Mouse (Mus musculus) gastrocnemius, postnatal 10 days (tissue): Measurements from ENCODE around the gene Cd247. TPM values are rescaled to one million over a fixed set of nuclear protein-coding genes. Genes with fewer than 3 reads are reported as not detected.

Experiments
- DNase-seq: peaks from one replicate; pipeline ENCODE4 v3.0.0; 2021; ENCODE audit warnings: mixed read lengths
- total RNA-seq, 2 experiments: library from RNA; stranded (reverse); gene quantifications; 2 replicates each; pipeline ENCODE4 v1.2.3; 2021

Cd247 gene
- total RNA-seq, 2 experiments from 2014 or later = 1.6 to 1.9 TPM

DNA sequence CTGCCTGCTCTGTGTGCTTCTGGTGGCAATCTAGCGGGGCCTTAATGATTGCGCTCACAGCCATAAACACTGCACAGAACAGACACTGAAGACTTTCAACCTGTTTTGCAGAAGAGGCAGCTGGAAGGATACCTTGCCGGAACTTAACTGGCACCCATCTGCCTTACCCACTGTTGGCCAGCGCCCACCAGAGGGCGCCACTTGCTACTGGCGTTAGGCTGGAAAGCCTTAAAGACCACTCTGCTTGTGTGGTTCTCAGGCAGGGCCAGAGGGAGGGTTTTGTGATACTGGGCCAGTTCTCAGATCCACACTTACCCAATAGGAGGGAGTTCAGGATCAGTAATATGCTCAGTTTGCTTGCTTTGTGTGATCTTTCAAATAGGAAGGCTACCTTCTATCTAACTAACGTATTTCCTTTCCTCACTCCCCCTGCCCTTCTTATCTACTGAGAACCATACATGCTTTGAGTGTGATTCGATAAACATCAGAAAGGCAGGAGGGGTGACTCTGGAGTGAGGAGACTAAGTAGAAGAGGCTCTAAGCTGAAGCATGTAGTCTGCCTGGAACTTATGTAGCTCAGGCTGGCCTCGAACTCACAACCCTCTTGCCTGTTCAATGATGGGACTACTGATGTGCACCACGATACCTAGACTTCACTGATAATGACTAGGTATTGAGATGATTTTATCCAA is 65.4 kb downstream of the Cd247 start:
- DNase-seq = peak; percentile 83

DNA sequence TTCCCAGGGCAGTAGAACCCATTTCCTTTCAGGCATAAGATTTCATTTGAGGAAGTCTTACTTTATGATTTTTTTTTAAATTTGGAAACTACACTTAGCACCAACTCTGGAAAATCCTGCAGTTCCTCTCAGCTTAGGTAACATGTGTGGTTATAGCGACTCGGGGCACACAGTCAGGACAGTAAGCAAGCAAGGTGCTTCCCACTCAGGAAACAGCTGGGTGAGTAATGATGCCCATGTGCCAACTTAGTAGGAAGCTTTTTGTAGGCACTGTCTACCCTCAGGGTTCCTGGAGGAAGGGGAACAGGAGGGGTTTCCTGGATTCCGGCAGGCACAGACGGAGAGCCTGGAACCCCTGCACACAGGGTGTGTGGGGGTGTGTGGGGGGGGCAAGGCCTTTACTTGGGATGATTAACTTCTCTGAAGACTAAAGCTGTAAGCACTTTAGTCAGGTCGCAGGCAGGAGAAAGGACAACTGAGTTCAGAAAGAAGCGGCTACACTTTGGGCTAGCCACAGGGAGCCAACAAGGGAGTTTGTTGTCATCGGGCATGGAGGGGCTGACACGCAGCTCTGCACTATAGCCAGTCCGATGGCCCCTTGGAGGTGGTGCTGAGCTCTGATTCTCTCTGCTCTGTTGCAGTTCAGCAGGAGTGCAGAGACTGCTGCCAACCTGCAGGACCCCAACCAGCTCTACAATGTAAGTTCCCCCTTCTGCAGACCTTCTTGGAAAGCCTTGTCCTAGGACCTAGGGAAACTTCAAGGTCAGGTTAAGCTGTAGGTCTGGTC is 67.5 kb downstream of the Cd247 start:
- no peak for DNase-seq

DNA sequence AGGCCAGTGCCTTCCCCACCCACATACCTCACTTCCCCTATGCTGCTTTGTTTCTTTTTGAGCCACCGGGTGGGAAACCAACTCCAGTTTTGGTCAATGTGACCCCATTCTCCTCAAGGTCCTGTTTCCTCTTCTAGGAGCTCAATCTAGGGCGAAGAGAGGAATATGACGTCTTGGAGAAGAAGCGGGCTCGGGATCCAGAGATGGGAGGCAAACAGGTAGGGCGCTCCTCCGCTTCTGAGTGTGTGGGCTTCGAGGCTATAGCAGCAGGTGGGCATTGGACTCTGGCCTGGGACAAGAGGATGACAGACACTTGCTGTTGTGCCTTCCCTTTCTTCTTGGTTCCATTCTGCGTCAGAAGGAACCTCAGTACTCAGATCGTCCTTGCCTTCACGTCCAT is 68.8 kb downstream of the Cd247 start:
- DNase-seq = no peak

DNA sequence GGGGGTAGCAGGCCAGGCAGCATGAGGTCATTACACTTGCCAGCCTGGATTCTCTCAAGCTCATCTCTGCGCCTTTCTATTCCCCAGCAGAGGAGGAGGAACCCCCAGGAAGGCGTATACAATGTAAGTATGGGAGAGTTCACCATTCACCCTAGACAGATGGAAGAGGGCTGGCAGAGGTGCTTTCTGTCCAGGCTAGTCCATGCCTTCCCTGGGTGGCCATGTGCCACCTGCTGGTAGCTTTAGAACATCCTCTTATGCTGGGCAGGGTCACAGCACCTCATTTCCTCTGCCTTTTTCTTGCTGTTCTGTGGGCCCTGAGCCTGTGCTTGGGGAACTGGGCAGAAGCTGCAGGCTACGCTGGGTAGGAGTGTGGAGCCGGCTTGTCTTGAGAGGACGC is 69.9 kb downstream of the Cd247 start:
- no peak for DNase-seq

DNA sequence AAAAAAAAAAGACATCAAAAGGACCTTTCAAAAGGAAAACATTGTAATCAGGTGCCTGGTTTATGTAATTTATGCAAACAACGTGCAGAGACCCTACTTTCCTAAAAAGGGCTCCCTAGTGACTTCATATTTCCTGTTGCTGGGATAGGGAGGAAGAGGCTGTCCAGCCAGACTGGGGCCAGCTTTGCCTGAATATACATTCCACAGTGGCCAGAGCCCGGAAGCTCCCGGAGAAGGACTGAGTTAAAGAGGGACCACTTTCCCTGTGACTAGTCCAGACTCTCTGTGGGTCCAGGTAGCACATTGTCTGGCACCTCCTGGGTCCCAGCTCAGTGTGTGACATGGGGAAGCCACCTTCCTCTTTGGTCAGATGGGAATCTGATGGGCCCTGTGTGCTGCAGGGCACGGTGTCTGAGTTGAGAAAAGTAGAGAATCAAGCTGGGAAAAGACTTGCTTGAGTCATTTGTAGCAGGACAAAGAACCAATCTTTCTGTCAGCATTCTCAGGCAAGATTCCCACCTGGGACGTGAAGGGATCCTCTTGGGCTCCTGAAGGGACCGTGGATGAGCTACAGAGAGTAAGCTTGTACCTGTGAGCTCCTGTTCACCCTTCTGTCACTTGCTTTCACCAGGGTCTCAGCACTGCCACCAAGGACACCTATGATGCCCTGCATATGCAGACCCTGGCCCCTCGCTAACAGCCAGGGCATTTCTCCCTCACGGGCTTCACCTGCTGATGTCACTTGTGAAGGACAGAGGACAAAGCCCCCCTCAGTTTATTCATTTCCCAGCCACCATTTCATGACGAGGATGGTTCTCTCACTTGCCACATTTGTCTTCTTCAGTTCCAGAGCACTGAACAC is 72.1 kb downstream of the Cd247 start:
- DNase-seq = no peak

DNA sequence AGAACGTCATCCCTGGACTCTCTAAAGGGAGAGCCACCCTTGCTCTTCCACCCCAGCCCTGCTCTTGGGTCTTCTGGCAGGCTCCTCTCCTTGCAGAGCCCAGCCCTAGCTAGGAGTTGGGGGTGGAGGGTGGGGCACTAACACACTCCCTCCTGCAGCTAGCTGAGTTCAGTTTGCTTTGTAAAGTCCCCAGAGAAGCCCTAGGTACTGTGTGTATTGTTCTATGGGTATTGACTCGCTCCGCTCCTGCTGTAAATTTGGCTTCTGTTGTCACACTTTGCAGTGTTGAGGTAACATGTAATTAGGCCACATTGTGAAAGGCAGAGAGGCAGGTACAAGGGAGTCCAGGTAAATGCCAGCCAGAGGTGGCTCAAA is 72.7 kb downstream of the Cd247 start:
- no peak for DNase-seq

DNA sequence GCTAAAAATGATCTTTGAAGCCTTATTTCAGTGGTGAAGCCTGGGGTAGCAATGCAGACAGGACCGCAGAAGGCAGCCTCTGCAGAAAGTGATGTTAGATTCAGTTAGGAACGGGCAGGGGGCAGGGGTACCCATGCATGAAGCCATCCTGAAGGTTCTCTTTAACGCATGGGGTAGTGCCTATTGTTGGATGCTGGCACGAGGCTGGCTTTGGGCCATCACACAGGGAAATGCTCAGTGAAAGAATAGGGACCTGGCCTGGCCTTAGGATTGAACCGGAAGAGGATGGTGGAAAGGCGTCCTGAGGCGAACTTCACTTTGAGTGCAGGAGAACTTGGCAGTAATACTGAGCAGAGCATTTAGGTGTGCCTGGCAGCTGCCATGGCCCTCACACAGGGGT is 73.6 kb downstream of the Cd247 start:
- DNase-seq = no peak

DNA sequence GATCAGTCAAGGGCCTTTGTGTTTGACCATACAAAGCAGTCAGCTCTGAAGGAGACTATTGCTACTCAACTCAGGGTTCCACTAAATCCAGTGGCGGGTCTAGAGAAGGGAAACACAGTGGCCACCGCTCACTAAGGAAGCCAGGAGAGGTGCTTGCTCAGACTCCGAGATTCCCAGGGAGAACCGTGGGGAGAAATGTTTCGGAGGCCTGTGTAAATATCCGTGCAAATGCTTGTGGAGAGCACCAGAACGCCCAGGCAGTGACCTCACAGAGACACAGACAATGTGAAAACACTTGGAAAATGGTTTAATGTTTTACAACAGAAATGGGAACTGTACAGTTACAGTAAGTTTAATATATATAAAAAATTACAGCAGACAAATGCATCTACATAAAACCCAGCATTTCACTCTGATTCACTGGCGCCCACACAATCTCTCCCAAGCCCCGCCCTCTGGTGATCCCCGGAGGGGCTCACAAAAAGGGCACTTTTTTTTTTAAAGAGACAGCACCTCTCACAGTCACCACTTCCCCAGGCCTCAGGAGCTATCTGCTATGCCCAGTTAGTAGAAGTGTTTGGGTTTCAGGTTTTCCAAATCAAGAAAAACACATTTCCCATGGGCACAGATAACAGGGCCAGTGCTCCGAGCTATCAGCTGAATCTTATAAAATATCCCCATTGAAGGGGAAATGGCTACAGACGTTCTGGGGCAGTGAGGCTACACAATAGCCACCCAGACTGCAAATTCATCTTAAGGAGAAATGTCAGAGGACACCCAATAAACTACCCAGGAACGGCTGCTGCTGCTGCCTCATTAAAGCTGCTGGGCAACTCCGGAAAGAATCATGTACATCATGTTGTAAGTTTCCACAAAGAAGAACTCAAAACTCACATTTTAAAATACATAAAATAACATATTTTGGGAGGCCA is 76.6 kb downstream of the Cd247 start:
- no peak for DNase-seq

DNA sequence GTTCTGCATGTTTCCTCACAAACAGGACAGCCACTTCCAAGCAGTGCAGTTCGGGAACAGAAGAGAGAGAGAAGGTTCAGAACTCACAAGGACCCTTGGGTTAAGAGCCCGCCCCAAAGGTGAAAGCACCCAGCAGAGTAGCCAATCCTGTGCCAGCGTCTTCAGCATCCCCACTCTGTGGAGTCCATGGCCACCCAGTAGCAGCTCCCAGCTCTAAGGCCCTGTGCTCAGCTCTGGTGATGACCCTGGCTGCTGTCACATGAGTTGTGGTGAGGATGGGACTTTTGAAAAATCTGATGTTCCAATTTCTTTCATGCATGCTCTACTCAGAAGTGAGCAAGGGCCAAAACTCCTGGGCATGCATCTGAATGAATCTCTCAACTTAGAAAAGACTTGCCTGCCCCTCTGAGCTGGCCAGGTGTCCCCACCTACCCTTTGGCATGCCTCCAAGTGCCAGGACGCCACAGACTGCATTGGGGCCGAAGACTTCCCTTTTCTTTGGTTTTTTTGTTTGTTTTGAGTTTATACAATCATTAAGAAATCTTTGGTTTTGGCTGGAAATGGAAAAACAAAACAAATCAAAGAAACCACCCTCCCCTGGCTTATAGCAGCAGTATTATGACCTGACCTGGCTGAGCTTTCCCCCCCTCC is 78.3 kb downstream of the Cd247 start:
- DNase-seq = no peak

DNA sequence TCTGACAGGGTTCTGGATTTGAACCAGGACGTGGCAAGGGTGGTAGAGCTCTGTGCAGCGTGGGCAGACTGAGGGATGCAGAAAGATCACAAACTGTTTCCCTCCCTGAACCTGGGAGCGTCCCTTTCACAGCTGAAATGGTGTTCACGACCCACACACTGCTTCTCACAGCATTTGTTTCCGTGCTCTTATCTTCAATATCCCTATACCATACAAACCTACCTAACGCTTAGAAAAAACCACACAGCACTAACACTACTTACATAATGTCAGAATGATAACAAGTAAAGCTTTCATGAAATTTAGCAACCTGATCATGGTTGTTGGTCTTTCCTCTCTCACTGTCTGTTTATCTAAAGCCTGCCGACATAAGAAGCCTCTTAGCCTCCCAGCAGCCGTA is 80.2 kb downstream of the Cd247 start:
- DNase-seq = no peak

DNA sequence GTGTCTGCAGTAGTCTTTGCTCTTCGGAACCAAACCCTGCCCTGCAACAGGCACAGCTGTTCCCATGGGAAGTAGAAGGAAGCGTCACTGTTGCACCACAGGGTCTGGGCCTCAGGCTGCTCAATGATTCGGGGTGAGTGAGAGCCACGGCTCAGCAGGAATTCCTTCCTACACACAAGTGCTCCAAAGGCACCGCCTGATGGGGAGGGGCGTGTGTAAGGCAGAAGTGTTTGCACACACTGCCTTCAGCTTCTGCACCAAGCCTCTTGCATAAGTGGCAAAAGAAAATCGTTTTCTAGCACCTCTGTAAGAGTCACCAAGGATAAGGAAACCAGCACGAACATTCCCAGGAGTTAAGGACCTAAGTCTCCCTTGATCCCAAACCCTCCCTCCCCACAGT is 86.2 kb downstream of the Cd247 start:
- DNase-seq = no peak

DNA sequence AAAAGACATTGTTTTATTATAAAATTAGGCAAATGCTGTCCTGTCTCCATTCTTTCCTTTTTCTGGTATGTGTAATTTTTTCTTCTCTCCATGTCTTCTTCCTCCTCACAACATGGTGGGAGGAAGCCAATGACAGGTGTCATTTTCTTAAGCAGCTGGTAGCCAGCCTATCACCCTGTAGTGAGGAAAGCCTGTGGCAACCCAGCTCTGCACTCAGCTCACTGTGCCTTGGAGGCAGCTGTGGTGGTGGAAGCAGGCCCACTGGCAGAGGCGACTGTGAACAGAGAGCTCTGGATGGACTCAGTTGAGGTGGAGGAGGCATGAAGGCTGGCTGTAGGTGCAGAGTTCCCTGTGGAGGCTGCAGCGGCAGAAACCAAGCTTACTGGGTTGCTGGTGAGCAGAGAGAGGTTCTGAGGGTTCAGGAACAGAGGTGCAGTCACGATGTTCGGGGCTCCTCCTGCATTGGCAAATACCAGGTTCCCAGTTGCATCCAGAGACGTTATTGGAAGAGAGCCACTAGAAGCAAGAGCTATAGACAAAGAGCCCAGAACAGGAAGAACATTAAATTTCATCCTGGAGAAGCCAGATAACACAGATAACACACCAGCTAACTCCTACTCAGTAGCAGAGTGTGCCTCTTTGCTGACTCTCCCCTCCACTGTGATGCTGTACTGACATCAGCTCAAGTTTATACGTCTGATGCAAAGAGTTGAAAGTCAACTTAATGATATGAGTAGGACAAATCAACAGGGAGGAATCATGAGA is 87.2 kb downstream of the Cd247 start:
- DNase-seq = no peak

DNA sequence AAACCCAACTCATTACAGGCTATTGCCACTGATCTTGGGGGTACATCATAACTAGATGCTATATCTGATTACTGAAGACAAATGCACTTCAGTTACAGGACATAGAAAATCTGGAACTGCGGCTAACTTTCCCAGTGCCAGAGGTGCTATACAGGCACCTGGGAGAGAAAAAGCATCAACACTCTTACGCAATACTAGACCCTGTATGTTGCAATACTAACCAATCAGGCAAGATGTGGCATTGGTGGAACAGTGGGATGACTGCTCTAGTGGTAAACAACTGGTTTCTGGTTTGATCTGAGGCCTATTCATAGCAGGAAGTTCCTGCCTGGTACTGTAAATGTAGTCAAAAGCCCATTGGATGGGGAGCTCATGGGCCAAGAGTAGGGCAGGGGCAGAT is 90.3 kb downstream of the Cd247 start:
- DNase-seq = no peak

DNA sequence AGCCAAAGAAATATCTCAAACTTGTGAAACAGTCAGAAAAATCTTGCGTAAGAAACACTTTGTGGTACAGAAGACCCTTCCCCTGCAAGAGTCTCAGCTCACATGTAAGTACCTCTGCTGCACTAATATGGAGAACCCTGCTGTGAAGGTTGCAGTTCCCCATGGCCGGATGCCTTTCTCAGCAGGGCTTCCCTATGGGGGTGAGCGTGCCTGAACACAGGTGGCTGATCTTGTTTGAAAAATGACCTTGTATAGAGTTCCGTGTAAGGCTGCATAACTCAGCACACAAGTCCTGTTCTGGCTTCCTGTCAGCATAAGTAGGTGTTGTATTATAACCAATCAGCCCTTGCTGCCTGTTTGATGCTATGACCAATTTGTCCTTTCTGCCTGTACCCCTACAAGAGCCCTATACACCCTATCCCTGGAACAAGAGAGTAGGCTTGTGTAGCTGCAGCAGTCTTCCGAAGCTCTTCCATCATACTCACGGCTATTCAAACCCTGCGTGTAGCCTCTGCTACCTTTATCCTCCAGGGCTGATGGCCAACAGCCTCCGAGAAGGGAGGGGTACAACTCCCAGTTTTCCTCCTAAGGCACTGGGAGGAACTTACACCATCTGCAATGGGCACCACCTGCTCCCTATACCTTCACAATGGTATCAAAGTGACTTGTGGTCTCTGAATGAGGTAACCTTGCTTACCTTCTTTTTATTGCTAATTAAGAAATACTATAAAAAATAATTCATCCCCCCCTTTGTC is 93.8 kb downstream of the Cd247 start:
- no peak for DNase-seq

DNA sequence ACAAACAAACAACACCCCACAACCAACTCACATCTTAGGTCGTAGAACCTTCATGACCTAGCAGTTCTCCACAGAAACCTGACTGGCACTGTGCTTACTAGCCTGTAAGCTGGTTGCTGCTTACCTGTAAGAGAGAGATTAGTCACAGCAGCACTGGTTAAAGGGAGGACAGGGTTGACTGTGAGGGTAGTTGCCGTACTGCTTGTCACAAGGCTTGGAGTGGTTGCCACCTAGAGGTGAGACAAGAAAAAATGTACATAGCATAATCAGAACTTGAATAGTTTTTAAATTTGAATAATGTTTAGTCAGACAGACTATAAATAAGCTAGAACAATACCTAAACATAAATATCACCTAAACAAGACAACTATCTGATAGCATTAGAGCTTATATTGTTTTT is 103.2 kb downstream of the Cd247 start:
- DNase-seq = no peak

DNA sequence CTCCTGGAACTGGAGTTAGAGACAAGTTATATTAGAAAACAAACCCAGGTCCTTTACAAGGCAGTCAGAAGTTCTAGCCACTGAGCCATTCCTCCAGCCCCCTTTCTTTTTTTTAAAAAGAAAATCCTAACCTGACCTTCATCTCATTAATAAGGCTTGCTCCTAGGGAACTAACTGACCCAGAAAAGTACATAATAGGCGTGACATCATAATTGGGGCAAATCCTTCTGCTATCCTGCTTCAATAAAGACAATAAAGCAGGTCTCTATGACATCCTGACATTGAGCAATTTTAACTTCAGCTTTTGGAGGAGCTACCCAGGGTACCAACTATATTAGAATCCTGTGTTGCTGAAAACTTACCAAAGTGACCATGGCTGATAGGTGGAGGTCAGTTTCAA is 115.1 kb downstream of the Cd247 start:
- no peak for DNase-seq

DNA sequence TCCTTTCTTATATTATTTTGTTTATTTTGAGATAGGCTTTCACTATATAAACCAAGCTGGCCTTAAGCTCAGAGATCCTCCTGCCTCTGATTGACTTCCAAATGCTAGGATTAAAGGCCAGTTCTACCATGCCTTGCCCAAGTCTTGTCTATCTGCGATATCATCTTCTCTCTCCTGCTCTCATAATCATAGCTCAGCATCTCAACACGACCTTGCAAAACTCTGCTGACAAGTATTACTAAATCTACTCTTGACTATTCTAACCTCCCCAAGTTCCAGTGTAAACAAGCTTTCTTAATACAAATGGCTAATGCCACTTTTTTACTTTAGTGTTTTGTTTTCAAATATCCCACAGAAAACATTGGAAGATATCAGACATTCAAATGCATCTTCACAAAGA is 119.7 kb downstream of the Cd247 start:
- no peak for DNase-seq

DNA sequence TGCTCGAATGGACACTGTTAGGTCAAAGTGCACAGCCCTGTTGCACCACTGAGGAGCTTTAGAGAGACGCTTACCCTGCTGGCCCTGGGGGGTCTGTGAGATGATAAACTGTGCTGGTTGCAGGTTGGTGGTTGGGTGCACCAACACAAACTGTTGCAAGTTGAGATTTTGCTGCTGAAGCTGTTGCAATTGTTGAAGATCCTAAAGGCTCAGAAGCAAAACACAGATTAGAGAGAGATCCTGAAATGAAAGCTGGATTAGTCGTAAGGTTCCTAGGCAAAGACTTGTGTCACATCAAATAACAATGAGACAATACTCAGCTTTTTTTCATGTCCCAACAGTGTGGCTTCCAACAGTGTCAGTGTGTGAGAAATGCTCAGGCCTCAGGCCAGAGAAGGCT is 120.3 kb downstream of the Cd247 start:
- DNase-seq = no peak

DNA sequence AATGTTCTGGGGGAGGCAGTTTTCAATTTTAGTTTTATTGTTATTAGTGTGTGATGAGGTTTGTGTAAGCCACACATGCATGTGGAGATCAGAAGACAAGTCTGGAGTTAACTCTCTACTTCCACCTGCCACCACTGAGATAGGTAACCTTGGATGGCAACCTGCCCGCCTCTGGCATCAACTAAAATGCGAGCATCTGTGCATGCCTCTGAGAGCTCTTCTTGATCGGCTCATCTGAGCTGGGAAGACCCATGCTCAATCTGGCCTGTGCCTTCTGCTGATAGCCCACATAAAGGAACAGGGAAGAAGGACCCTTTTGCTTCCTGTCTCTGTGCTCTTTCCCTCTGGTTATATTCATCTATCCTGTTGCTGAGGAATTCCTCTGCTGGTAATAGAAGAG is 121.0 kb downstream of the Cd247 start:
- no peak for DNase-seq
